Mouse (Mus musculus) midbrain, embryonic 15.5 days (tissue): ENCODE data around the gene Gnas. TPM values are rescaled to one million over a fixed set of nuclear protein-coding genes. Genes with fewer than 3 reads are reported as not detected.
"Not testable (repeated sequence)": the region's sequence is repeated elsewhere in the genome, so short reads cannot be mapped to it uniquely, and the experiment has no call there.

Source experiments
- ATAC-seq: fragments of 200-750 bp; cut with Nextera tagmentation; replicated peaks from 2 replicates; pipeline ENCODE4 v1.8.0; 2017; ENCODE audit warnings: moderate TSS enrichment
- H3K27ac ChIP-seq: fragments of 300-500 bp; sonication (generic); 2 replicates; pipeline ENCODE4 v1.5.1; 2015; ENCODE audit warnings: mild to moderate bottlenecking, inconsistent platforms
- H3K27me3 ChIP-seq: fragments of 300-500 bp; sonication (generic); replicated peaks from 2 replicates; pipeline ENCODE4 v1.6.1; 2015; ENCODE audit warnings: inconsistent platforms
- H3K36me3 ChIP-seq: fragments of 300-500 bp; sonication (generic); replicated peaks from 2 replicates; pipeline ENCODE4 v1.6.1; 2015; ENCODE audit warnings: inconsistent platforms
- H3K4me1 ChIP-seq: fragments of 300-500 bp; sonication (generic); 2 replicates; pipeline ENCODE4 v1.6.1; 2015; ENCODE audit warnings: inconsistent platforms
- H3K4me2 ChIP-seq: fragments of 300-500 bp; sonication (generic); 2 replicates; pipeline ENCODE4 v1.6.1; 2015; ENCODE audit warnings: inconsistent platforms, mild to moderate bottlenecking, moderate library complexity
- H3K4me3 ChIP-seq: fragments of 300-500 bp; sonication (generic); 2 replicates; pipeline ENCODE4 v1.5.1; 2015; ENCODE audit warnings: mild to moderate bottlenecking, inconsistent platforms
- H3K9ac ChIP-seq: fragments of 300-500 bp; sonication (generic); 2 replicates; pipeline ENCODE4 v1.6.1; 2015; ENCODE audit warnings: mild to moderate bottlenecking, inconsistent platforms
- H3K9me3 ChIP-seq: fragments of 300-500 bp; sonication (generic); 2 replicates; pipeline ENCODE4 v1.6.1; 2016; ENCODE audit warnings: inconsistent platforms
- WGBS: fragments of 180-500 bp; shearing (Covaris S2); methylation state at CpG from one replicate; pipeline ENCODE4 v1.1.7; 2015; ENCODE audit warnings: mixed read lengths; 5-methylcytosine and 5-hydroxymethylcytosine counted together
- polyA plus RNA-seq: library from polyadenylated mRNA; unstranded; fragments of >200 nt; fragmentation: Nextera tagmentation; extraction: Ambion mirVana; gene quantifications from 2 replicates; pipeline ENCODE4 v1.2.1, GENCODE M21; 2015

Gnas gene
- polyA plus RNA-seq, 1 experiment from 2014 or later, result 1,368 TPM

- peak; percentile 51; the same call in 1 of the 2 replicates for ATAC-seq
- no peak overlapping the region for H3K9ac ChIP-seq
- no peaks in the 10 kb centered on the region for H3K36me3 ChIP-seq
- peaks cover 3% of the 10 kb centered on the region; the same call in 1 of the 2 replicates for H3K4me1 ChIP-seq
- no peaks in the 10 kb centered on the region for H3K9me3 ChIP-seq
- H3K4me3 ChIP-seq, result no peak overlapping the region
- WGBS, result 50% methylated on average over 1 of the region's 1 CpGs
- no peak overlapping the region for H3K4me2 ChIP-seq
- H3K27ac ChIP-seq, result no peak overlapping the region
- no peaks in the 10 kb centered on the region for H3K27me3 ChIP-seq
These were observed 27.5 kb downstream of the Gnas start for GRCm38 (mm10) chr2:174311613-174312012.

GRCm38 (mm10) chr2:174312118-174312647 is 28.1 kb downstream of the Gnas start:
- H3K27me3 ChIP-seq, result no peaks in the 10 kb centered on the region
- no peak overlapping the region for H3K27ac ChIP-seq
- 34% methylated on average over 4 of the region's 4 CpGs for WGBS
- H3K4me1 ChIP-seq, result peaks cover 3% of the 10 kb centered on the region; the same call in 1 of the 2 replicates
- no peak overlapping the region for H3K9ac ChIP-seq
- H3K4me3 ChIP-seq, result no peak overlapping the region
- ATAC-seq, result peak; percentile 83
- H3K36me3 ChIP-seq, result no peaks in the 10 kb centered on the region
- H3K9me3 ChIP-seq, result no peaks in the 10 kb centered on the region
- H3K4me2 ChIP-seq, result no peak overlapping the region

- 80% methylated on average over 2 of the region's 2 CpGs for WGBS
- H3K4me1 ChIP-seq, result peaks cover 3% of the 10 kb centered on the region; the same call in 1 of the 2 replicates
- H3K9ac ChIP-seq, result no peak overlapping the region
- H3K27ac ChIP-seq, result no peak overlapping the region
- no peaks in the 10 kb centered on the region for H3K9me3 ChIP-seq
- peak; percentile 40; the same call in 1 of the 2 replicates for ATAC-seq
- no peaks in the 10 kb centered on the region for H3K27me3 ChIP-seq
- no peak overlapping the region for H3K4me2 ChIP-seq
- H3K36me3 ChIP-seq, result no peaks in the 10 kb centered on the region
- H3K4me3 ChIP-seq, result no peak overlapping the region
These were observed 28.5 kb downstream of the Gnas start for GRCm38 (mm10) chr2:174312661-174313060.

DNA sequence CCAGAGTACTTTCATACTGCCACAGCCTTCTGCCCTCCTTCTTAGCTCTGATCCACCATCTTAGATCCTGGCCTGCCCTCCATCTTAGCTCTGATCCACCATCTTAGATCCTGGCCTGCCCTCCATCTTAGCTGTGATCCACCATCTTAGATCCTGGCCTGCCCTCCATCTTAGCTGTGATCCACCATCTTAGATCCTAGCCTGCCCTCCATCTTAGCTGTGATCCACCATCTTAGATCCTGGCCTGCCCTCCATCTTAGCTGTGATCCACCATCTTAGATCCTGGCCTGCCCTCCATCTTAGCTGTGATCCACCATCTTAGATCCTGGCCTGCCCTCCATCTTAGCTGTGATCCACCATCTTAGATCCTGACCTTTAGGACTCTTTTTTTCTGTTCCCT is 31.3 kb downstream of the Gnas start:
- not testable (repeated sequence) for H3K9me3 ChIP-seq, H3K27me3 ChIP-seq, ATAC-seq, H3K27ac ChIP-seq, H3K4me3 ChIP-seq, H3K4me1 ChIP-seq, H3K36me3 ChIP-seq, H3K4me2 ChIP-seq, H3K9ac ChIP-seq

GRCm38 (mm10) chr2:174316661-174317060 is 32.5 kb downstream of the Gnas start:
- H3K27ac ChIP-seq, result no peak overlapping the region

GRCm38 (mm10) chr2:174325989-174326388 is 41.9 kb downstream of the Gnas start:
- Histone ChIP-seq H3K27me3 (no peaks in the 10 kb centered on the region), H3K4me1 (peaks cover 11% of the 10 kb centered on the region; the same call in 1 of the 2 replicates), H3K36me3 (no peaks in the 10 kb centered on the region), H3K9me3 (no peaks in the 10 kb centered on the region), H3K4me3 (no peak overlapping the region), H3K27ac (no peak overlapping the region), H3K4me2 (no peak overlapping the region), H3K9ac (no peak overlapping the region)
- WGBS, result 64% methylated on average over 4 of the region's 4 CpGs
- no peak for ATAC-seq

More at GRCm38 (mm10) chr2:174316661-174317060, 32.5 kb downstream of the Gnas start:
- no peaks in the 10 kb centered on the region for H3K4me1 ChIP-seq
- H3K4me3 ChIP-seq, result no peak overlapping the region
- no peaks in the 10 kb centered on the region for H3K9me3 ChIP-seq
- no peak overlapping the region for H3K9ac ChIP-seq
- no peaks in the 10 kb centered on the region for H3K27me3 ChIP-seq
- ATAC-seq, result no peak
- no peaks in the 10 kb centered on the region for H3K36me3 ChIP-seq
- WGBS, result 89% methylated on average over 9 of the region's 9 CpGs
- no peak overlapping the region for H3K4me2 ChIP-seq

DNA sequence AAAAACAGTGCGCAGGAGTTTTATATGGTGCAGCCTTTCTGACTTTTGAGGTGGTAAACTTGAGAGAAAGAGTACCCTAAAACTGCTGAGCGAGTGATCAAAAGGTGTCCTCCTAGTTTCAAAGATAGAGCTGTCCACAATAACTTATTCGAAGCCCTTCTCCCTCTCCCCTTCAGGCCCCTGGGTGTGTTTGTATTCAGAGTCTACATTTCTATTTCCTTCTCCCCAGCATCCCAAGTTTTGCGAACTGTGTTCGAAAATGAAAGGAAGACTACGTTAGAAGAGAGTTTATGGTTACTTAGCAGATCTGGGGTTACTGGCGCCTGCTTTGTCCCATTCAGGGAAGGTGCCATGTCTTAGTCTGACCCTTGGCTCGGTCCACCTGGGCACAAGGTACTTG is 42.4 kb downstream of the Gnas start:
- WGBS, result 65% methylated on average over 8 of the region's 8 CpGs
- H3K9me3 ChIP-seq, result no peaks in the 10 kb centered on the region
- no peak for ATAC-seq
- peak overlapping the region; percentile 69 for H3K4me2 ChIP-seq
- no peak overlapping the region for H3K9ac ChIP-seq
- no peaks in the 10 kb centered on the region for H3K27me3 ChIP-seq
- H3K36me3 ChIP-seq, result no peaks in the 10 kb centered on the region
- peaks cover 13% of the 10 kb centered on the region for H3K4me1 ChIP-seq
- H3K27ac ChIP-seq, result no peak overlapping the region
- H3K4me3 ChIP-seq, result peak overlapping the region; percentile 99

- H3K4me2 ChIP-seq, result peak overlapping the region; percentile 69
- 46% methylated on average over 64 of the region's 64 CpGs for WGBS
- peak overlapping the region; percentile 59 for H3K9ac ChIP-seq
- H3K36me3 ChIP-seq, result no peaks in the 10 kb centered on the region
- H3K4me1 ChIP-seq, result peaks cover 22% of the 10 kb centered on the region
- H3K9me3 ChIP-seq, result no peaks in the 10 kb centered on the region
- H3K4me3 ChIP-seq, result peak overlapping the region; percentile 99
- ATAC-seq, result peak; percentile 75
- no peaks in the 10 kb centered on the region for H3K27me3 ChIP-seq
- H3K27ac ChIP-seq, result peak overlapping the region; percentile 72
These were observed 43.3 kb downstream of the Gnas start for GRCm38 (mm10) chr2:174327295-174327981.

- WGBS, result 49% methylated on average over 46 of the region's 46 CpGs
- no peak for ATAC-seq
These were observed 44.3 kb downstream of the Gnas start for GRCm38 (mm10) chr2:174328358-174328905.

DNA sequence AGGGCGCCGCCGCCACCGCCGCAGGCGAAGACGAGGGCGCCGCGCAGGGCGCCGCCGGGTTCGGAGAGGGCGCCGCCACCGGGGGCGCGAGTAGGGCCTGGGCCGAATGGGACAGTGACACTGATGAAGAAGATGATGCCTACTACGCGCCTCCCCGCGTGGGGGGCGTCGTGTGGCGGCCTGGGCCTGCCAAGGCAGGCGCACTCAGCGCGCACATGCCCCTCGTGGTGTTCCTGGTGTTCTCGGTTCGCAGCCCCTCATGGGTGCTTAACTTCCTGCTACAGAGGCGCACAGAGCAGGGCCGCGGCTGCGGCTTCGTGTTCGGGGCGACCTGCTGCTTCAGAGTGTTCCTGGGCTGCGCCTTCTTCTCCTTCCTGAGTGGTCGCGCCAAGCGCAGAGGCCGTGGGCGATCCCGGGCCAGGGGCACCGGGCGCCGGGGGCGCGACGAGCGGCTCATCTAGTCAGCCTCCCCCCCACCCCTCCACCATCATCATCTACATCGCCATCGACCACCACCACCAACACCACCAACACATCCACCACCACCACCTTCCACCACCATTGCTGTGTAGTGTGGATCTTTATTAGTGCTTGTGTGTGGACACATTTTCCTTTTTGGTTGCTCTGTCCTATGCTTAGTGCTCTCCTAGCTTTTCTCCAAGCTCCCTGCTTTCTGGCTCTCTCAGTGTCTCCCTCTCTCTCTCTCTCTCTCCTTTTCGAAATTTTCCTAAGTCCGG is 45.0 kb downstream of the Gnas start:
- peaks cover 39% of the 10 kb centered on the region for H3K4me1 ChIP-seq
- H3K9ac ChIP-seq, result peak overlapping the region; percentile 93
- 48% methylated on average over 58 of the region's 58 CpGs for WGBS

More at GRCm38 (mm10) chr2:174328358-174328905, 44.3 kb downstream of the Gnas start:
- Histone ChIP-seq H3K27ac (peak overlapping the region; percentile 96), H3K9ac (peak overlapping the region; percentile 93), H3K4me1 (peaks cover 32% of the 10 kb centered on the region), H3K4me2 (peak overlapping the region; percentile 69), H3K27me3 (no peaks in the 10 kb centered on the region), H3K4me3 (peak overlapping the region; percentile 99), H3K36me3 (no peaks in the 10 kb centered on the region), H3K9me3 (no peaks in the 10 kb centered on the region)

GRCm38 (mm10) chr2:174329663-174330615 is 45.8 kb downstream of the Gnas start:
- peak overlapping the region; percentile 96 for H3K27ac ChIP-seq
- under 1% methylated on average over 65 of the region's 131 CpGs for WGBS
- no peaks in the 10 kb centered on the region for H3K36me3 ChIP-seq
- peak overlapping the region; percentile 93 for H3K9ac ChIP-seq
- H3K4me2 ChIP-seq, result peak overlapping the region; percentile 69
- H3K4me3 ChIP-seq, result peak overlapping the region; percentile 99
- peak; percentile 83 for ATAC-seq
- no peaks in the 10 kb centered on the region for H3K9me3 ChIP-seq
- no peaks in the 10 kb centered on the region for H3K27me3 ChIP-seq
- peaks cover 47% of the 10 kb centered on the region for H3K4me1 ChIP-seq

More for the DNA sequence above, 45.0 kb downstream of the Gnas start:
- H3K27ac ChIP-seq, result peak overlapping the region; percentile 96
- H3K9me3 ChIP-seq, result no peaks in the 10 kb centered on the region
- H3K36me3 ChIP-seq, result no peaks in the 10 kb centered on the region
- ATAC-seq, result no peak; the same call in none of the 2 replicates
- H3K4me3 ChIP-seq, result peak overlapping the region; percentile 99
- H3K27me3 ChIP-seq, result no peaks in the 10 kb centered on the region
- H3K4me2 ChIP-seq, result peak overlapping the region; percentile 69
